Mouse (Mus musculus): ENCODE results near the gene Nfe2.

The Nfe2 gene

GRCm38 (mm10) chr15:103214971-103215907 is 43.0 kb downstream of the Nfe2 start:
- DNase-seq (ENCODE audit: low spot score), result peak; percentile 94

GRCm38 (mm10) chr15:103214149-103214548 is 44.1 kb downstream of the Nfe2 start:
- DNase-seq (ENCODE audit: low spot score), result no peak

DNA sequence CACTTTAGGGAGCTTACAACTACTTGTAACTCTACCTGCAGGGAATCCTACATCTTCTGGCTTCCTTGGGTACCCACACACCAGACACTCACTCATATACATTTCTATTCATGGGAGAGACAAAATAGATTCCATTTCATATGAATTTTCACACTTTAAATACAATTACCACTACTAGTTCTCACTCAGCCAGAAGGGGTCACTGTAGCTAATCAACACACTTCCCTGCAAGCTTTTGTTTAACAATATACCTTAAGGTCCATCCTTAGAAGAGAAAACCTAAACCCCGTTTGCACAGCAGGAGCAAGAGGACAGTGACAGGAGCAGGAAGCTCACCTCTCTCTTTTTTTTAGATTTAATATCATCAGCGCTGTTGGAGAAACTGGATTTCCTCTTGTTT is 53.0 kb downstream of the Nfe2 start:
- peak; percentile 29 for DNase-seq (ENCODE audit: low spot score)

GRCm38 (mm10) chr15:103202088-103202793 is 56.0 kb downstream of the Nfe2 start:
- no peak for DNase-seq (ENCODE audit: low spot score)

Data from retina, embryonic 14.5 days (tissue).